Mouse (Mus musculus) CH12.LX (cell line): ENCODE data around the gene Fry. TPM values are rescaled to one million over a fixed set of nuclear protein-coding genes. Genes with fewer than 3 reads are reported as not detected.

ENCODE experiments used
- DNase-seq: peaks from one replicate; pipeline ENCODE4 v3.0.0-alpha.2; 2013; ENCODE audit errors: extremely low read depth
- H3K27ac ChIP-seq: 2 replicates; pipeline ENCODE4 v1.5.1; 2012; ENCODE audit warnings: low read depth, mild to moderate bottlenecking, control low read depth, moderate library complexity; ENCODE audit not compliant: insufficient read depth
- H3K27me3 ChIP-seq: replicated peaks from 2 replicates; pipeline ENCODE3; 2012; ENCODE audit warnings: inconsistent platforms
- H3K36me3 ChIP-seq, 2 experiments: replicated peaks in 1 of 2; 2 replicates each; pipeline versions ENCODE3 to v1.6.1; 2012; ENCODE audit warnings: inconsistent platforms in 1 of 2, low read length in 1 of 2, mild to moderate bottlenecking in 1 of 2, mixed read lengths in 1 of 2, moderate library complexity in 1 of 2; ENCODE audit not compliant: control insufficient read depth in 1 of 2, insufficient read depth in 1 of 2
- H3K4me1 ChIP-seq, 2 experiments: 2 replicates each; pipeline ENCODE4 v1.6.1; 2012; ENCODE audit warnings: inconsistent platforms in 1 of 2, moderate library complexity in 1 of 2; ENCODE audit not compliant: insufficient read depth in 2 of 2, control insufficient read depth in 1 of 2
- H3K4me2 ChIP-seq: 2 replicates; pipeline ENCODE4 v1.6.1; 2012; ENCODE audit warnings: low read depth, mild to moderate bottlenecking, control low read depth; ENCODE audit not compliant: poor library complexity, insufficient read depth, severe bottlenecking
- H3K4me3 ChIP-seq, 3 experiments: fragments of 150-350 bp in 1 of 3; sonication (generic) in 1 of 3; replicated peaks in 1 of 3; 2 replicates each; pipeline versions ENCODE3 to v1.5.1; 2011 to 2012; ENCODE audit warnings: low read depth in 2 of 3, low read length in 2 of 3, mild to moderate bottlenecking in 2 of 3, moderate library complexity in 2 of 3, control low read depth in 1 of 3, improper control_type of control experiment in 1 of 3, inconsistent platforms in 1 of 3, mixed read lengths in 1 of 3; ENCODE audit not compliant: poor library complexity in 1 of 3
- H3K79me2 ChIP-seq: replicated peaks from 2 replicates; pipeline ENCODE4 v1.6.1; 2012; ENCODE audit warnings: mild to moderate bottlenecking, moderate library complexity; ENCODE audit not compliant: control insufficient read depth, poor library complexity, insufficient read depth, severe bottlenecking; ENCODE audit errors: extremely low read depth
- H3K9ac ChIP-seq: 2 replicates; pipeline ENCODE4 v1.6.1; 2012; ENCODE audit warnings: low read depth, mild to moderate bottlenecking, control low read depth, moderate library complexity; ENCODE audit not compliant: insufficient read depth
- H3K9me3 ChIP-seq: replicated peaks from 2 replicates; pipeline ENCODE3; 2012; ENCODE audit warnings: low read length, inconsistent platforms, mixed read lengths
- E2F4 ChIP-seq: IDR thresholded peaks from 2 replicates; pipeline ENCODE4 v1.6.1; 2011; ENCODE audit warnings: low read depth, low read length, improper control_type of control experiment; ENCODE audit not compliant: insufficient replicate concordance
- ELF1 ChIP-seq: IDR thresholded peaks from 2 replicates; pipeline ENCODE4 v1.6.1; 2014; ENCODE audit warnings: low read depth, mild to moderate bottlenecking, inconsistent platforms, low read length, improper control_type of control experiment
- EP300 ChIP-seq: IDR thresholded peaks from 2 replicates; pipeline ENCODE4 v1.6.1; 2011; ENCODE audit warnings: low read length, improper control_type of control experiment
- GABPA ChIP-seq: IDR thresholded peaks from 2 replicates; pipeline ENCODE4 v1.6.1; 2012; ENCODE audit warnings: low read depth, low read length, improper control_type of control experiment, inconsistent platforms; ENCODE audit not compliant: insufficient replicate concordance
- KAT2A ChIP-seq: IDR thresholded peaks from 2 replicates; pipeline ENCODE4 v1.6.1; 2012; ENCODE audit warnings: low read length, improper control_type of control experiment, inconsistent platforms; ENCODE audit not compliant: insufficient replicate concordance
- MAX ChIP-seq: IDR thresholded peaks from 2 replicates; pipeline ENCODE4 v1.6.1; 2011; ENCODE audit warnings: low read length, improper control_type of control experiment
- MAZ ChIP-seq: IDR thresholded peaks from 2 replicates; pipeline ENCODE4 v1.6.1; 2012; ENCODE audit warnings: low read depth, mild to moderate bottlenecking, inconsistent platforms, low read length, improper control_type of control experiment, moderate library complexity
- MYC ChIP-seq: IDR thresholded peaks from 2 replicates; pipeline ENCODE4 v1.6.1; 2011; ENCODE audit warnings: low read depth, mild to moderate bottlenecking, improper control_type of control experiment, low read length
- NELFE ChIP-seq: IDR thresholded peaks from 2 replicates; pipeline ENCODE4 v1.6.1; 2011; ENCODE audit warnings: low read depth, low read length, improper control_type of control experiment
- NRF1 ChIP-seq: IDR thresholded peaks from 2 replicates; pipeline ENCODE4 v1.6.1; 2014; ENCODE audit warnings: low read depth, mild to moderate bottlenecking, inconsistent platforms, low read length, improper control_type of control experiment, moderate library complexity
- POLR2AphosphoS2 ChIP-seq: IDR thresholded peaks from 2 replicates; pipeline ENCODE4 v1.6.1; 2011; ENCODE audit warnings: low read depth, low read length, improper control_type of control experiment
- RAD21 ChIP-seq: IDR thresholded peaks from 2 replicates; pipeline ENCODE4 v1.6.1; 2011; ENCODE audit warnings: low read depth, mild to moderate bottlenecking, low read length, improper control_type of control experiment, moderate library complexity
- SIN3A ChIP-seq: IDR thresholded peaks from 2 replicates; pipeline ENCODE4 v1.6.1; 2012; ENCODE audit warnings: low read length, improper control_type of control experiment, inconsistent platforms
- SMC3 ChIP-seq: IDR thresholded peaks from 2 replicates; pipeline ENCODE4 v1.6.1; 2011; ENCODE audit warnings: low read depth, low read length, improper control_type of control experiment
- ZC3H11A ChIP-seq: IDR thresholded peaks from 2 replicates; pipeline ENCODE4 v1.6.1; 2012; ENCODE audit warnings: low read depth, mild to moderate bottlenecking, inconsistent platforms, low read length, improper control_type of control experiment
- ZKSCAN1 ChIP-seq: IDR thresholded peaks from 2 replicates; pipeline ENCODE4 v1.6.1; 2012; ENCODE audit warnings: low read depth, inconsistent platforms, low read length, improper control_type of control experiment, borderline replicate concordance
- dilution Hi-C: fragments of 300-500 bp; cut with MboI; formaldehyde crosslinking; loops from 2 replicates; pipeline ENCODE4 v1.14.3; 2020; ENCODE audit warnings: low sequenced_read_pairs; ENCODE audit not compliant: extremely low pct_unique_long_range_greater_than_20kb, extremely low pct_ligation_motif_present
- in situ Hi-C: fragments of 300-500 bp; cut with MboI; formaldehyde crosslinking; loops from 3 replicates; pipeline ENCODE4 v1.14.3; 2019; ENCODE audit warnings: low sequenced_read_pairs, low pct_ligation_motif_present, low pct_unique_long_range_greater_than_20kb, mixed read lengths
- polyA plus RNA-seq: library from polyadenylated mRNA; unstranded; fragments of >175 nt; gene quantifications from 2 replicates; pipeline ENCODE4 v1.2.1, GENCODE M21; 2012; ENCODE audit warnings: low read depth; ENCODE audit not compliant: insufficient read length
- total RNA-seq, 2 experiments: library from RNA; depleted of rRNA; stranded (reverse); fragments of 300-350 nt in 1 of 2; fragments of >200 nt in 1 of 2; gene quantifications; 2 replicates each; pipeline ENCODE4 v1.2.3; 2012 to 2014

The Fry gene
- total and polyA plus RNA-seq, 3 experiments = 0.34 to 0.80 (median 0.34) TPM

DNA sequence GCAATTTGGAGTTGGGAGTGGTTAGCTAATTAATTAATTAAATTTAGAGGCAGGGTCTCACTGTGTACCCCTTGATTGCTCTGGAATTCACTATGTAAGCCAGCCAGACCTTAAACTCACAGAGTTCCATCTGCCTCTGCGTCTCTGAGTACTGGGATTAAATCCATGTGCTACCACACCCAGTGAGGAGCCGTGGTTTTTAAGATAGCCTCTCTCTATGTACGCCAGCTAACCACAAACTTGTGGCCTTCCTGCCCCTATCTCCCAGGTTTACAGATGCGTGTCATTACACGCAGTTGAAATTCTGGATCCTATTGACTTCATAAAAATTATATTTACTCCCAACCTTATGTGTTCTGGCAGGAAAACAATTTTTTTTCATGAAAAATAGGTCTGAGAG is 43.5 kb downstream of the Fry start:
- in situ Hi-C loops = no loop called here
- TF ChIP-seq ELF1 = no peak
- TF ChIP-seq MAZ = no peak
- no peak for TF ChIP-seq MAX
- no peak for TF ChIP-seq RAD21
- no peak for TF ChIP-seq ZC3H11A
- no peak for TF ChIP-seq EP300
- TF ChIP-seq GABPA = no peak
- TF ChIP-seq SIN3A = no peak
- no peak for TF ChIP-seq NELFE
- TF ChIP-seq NRF1 = no peak
- no peak for TF ChIP-seq ZKSCAN1
- no peak for TF ChIP-seq MYC
- no peak for TF ChIP-seq SMC3
- dilution Hi-C loops = no loop called here
- H3K27me3 ChIP-seq = no peaks in the 10 kb centered on the region
- no peak overlapping the region for H3K9ac ChIP-seq
- no peaks in the 10 kb centered on the region for H3K36me3 ChIP-seq
- DNase-seq = no peak
- no peak overlapping the region for H3K4me2 ChIP-seq
- H3K9me3 ChIP-seq = peaks cover 42% of the 10 kb centered on the region
- H3K79me2 ChIP-seq = no peaks in the 10 kb centered on the region
- H3K4me3 ChIP-seq = no peak overlapping the region
- no peaks in the 10 kb centered on the region for H3K4me1 ChIP-seq
- H3K27ac ChIP-seq = no peak overlapping the region

DNA sequence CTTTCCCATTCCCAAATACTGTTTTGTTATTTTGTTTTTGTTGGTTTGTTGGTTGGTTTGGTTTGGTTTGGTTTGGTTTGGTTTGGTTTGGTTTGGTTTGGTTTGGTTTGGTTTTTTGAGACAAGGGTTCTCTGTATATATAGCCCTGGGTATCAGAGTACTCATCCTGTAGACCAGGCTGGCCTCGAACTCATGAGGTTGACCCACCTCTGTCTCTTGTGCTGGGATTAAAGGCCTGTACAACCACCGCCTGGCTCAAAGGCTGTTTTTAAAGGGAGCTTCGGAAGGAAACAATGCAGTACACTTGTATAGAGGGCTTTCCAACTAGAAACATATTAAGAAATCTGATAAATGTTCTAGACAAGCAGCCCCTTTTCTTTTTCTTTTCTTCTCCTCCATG is 46.2 kb downstream of the Fry start:
- no peaks in the 10 kb centered on the region for H3K27me3 ChIP-seq
- H3K27ac ChIP-seq = no peak overlapping the region
- H3K79me2 ChIP-seq = no peaks in the 10 kb centered on the region
- H3K4me3 ChIP-seq = no peak overlapping the region
- in situ Hi-C loops = no loop called here
- H3K4me2 ChIP-seq = no peak overlapping the region
- H3K9ac ChIP-seq = no peak overlapping the region
- dilution Hi-C loops = no loop called here
- no peaks in the 10 kb centered on the region for H3K36me3 ChIP-seq
- peaks cover 31% of the 10 kb centered on the region for H3K9me3 ChIP-seq
- TF ChIP-seq KAT2A (no peak), E2F4 (no peak), POLR2AphosphoS2 (no peak)
- H3K4me1 ChIP-seq = no peaks in the 10 kb centered on the region
- DNase-seq = no peak
